Mouse (Mus musculus): ENCODE measurements around the gene Ubb.

Gene Ubb

DNA sequence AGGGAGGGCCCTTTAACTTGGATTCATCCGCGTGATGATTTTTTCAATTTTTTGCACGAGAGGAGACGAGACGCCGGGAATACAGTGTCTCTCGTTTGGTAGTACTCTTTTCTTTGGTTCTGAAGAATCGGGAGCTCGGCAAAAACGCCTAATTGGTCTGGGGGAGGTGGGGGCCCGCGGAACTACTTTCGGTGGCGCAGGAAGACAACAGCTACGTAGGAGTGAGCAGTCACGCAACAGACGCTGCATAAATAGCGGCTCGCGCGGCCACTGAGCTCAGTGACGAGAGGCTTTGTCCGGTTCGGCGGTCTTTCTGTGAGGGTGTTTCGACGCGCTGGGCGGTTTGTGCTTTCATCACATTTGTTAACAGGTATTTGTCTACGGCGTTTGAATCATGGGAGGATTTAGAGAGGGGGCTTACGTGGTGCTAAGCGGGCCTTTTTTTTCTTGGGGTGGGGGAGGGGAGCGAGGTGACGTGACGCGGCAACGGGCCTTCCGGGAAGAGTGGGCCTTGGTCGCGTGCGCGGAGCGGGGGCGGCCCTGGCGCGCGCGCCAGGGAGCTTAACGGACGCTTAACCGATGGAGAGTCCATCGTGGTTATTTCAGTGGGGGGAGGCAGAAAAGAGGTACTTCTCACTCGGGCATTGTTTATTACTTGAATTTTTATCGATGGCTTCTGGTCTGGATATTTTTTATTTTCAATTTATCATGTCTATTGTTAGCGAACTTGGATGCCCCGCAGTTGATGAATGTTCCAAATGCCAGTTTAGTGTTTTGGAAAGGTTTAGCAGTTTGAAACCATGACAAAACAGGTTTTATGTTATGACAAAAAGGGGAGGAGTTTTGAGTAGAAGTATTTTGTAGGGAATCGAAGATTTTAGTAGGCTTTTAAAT, 502 bp downstream of the Ubb start:
- DNase-seq = peak; percentile 94

DNA sequence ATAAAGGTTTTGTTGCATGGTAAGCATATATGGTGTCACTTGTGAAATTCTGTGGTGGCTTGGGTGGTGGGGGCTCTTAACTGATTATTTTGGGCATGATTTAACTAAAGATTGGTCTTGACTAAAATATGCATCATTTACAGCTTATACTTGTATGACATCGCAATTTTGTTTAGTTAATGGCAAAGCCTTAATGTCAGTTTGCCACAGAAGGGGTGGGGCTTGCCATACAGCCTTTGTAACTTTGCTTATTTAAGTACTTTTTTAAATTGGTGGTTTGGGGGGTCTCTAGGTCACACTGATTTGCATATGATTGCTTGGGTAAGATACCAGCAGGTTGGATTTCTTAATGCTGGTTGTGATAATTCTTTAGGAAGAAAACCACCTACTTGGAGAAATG, 2.2 kb downstream of the Ubb start:
- no peak for DNase-seq

DNA sequence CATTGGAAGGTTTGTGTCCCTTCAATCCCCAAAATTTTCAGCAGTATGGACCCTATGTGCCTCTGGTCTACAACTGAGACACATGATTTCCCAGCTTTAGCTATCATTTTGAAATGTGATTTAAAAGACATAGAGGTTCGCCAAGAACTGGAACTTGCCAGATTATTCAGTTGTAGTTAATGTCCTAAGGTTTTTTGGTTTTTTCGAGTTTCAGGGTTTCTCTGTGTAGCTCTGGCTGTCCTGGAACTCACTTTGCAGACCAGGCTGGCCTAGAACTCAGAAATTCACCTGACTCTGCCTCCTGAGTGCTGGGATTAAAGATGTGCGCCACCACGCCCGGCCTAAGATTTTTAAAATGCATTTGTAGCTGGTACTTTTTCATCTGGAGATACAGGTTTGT, 2.7 kb downstream of the Ubb start:
- DNase-seq = no peak

DNA sequence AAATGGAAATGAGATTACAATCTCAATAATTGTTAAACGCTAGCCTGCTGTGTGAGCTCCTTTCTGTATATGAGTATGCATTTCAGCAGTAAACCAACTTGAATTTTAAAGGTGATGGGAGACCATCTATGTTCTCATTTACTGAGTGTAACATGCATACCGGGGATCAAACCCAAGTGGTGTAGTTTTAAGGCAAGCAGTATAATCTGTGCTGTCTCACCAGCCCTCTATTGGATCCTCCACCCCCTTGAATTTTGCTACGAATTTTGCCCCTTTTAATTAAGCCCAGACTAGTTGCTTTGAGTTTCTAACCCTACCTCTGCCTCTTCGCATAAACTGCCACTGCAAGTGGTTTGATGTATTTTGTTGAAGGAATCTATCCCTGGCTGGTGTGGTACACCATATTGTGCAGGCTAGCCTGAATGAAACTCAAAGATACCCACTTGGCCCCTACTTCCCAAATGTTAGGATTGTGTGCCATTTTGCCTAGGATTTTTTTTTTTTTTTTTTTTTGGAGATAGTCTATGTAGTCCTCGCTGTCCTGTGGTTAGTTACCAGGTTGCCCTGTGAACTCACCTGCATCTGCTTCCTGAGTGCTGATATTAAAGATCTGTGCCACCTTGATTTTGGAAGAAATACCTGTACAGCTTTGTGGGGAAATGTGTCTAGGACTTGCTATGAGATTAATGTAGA, 3.3 kb downstream of the Ubb start:
- DNase-seq = no peak

- no peak for DNase-seq
Measured at GRCm38 (mm10) chr11:62554934-62555517, 4.1 kb downstream of the Ubb start.

DNA sequence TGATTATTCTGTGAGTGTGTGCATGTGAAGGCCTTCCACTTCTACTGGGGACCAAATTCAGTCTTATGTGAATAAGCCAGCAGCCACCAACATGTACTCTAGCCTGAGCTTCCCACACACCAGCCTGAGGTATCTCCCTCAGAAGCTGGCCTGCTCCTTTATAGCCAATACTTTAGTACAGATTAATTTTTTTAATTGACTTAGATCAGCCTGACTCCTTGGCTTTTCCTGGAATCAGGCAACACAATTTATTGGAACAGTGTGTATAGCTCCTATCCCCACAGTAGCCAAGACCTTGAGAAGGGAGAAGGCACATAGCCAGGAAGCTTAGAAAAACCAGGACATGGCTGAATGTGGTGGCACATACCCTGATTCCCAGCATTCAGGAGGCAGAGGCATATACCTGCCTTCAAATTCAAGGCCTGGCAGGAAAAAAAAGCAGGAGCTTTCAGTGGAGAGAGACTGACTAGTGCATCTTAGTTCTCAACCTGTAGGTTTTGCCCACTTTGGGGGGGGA, 5.0 kb downstream of the Ubb start:
- DNase-seq = no peak

DNA sequence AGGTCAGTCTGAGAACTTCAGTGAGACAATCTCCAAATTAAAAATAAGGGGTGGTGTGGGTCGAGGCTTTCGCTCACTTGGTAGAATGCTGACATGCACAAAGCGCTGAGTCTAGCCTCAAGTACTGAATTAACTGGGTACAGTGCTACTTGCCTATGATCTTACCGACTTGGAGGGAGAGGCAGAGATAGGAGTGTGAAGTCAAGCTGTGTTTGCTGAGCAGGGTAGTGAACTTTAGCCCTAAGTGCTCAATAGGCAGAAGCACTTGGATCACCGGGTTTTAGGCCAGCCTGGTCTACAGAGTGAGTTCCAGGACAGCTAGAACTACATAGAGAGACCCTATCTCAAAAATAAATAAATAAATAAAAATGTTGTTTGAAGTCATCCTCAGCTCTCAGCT, 6.2 kb downstream of the Ubb start:
- no peak for DNase-seq

GRCm38 (mm10) chr11:62558152-62558551, 7.2 kb downstream of the Ubb start:
- DNase-seq = no peak

DNA sequence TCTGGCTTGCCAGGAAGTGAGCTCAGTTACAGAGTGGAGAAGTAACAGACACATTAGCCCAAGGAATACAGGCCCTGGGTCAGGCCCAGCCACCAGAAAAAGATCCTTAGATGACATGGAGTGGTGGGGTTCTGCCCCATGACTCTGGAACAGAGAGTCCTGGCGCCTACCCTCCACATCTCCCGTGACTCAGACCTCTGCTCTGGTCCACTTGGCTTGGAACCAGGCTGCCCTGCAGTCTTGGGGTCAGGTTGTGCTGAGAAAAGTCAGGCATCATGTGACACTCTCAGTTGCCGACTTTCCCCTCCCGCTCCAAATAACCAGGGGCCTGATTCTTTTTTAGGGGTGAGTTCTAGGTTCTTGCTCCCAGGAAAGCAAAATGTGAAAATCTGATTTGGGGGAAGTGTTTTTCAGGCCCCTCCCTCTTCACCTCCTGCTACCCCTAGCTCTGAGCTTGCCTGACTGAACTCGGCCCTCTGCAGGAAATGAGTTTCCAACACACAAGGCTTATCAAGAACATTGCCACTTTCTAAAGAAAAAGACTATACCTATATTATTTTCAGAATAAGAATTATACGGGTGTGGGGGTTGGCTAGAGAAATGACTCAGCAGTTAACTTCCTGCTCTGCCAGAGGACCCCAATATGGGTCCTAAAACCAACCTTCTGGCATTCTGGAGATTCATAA, 8.1 kb downstream of the Ubb start:
- peak; percentile 55 for DNase-seq

- no peak for DNase-seq
Measured at GRCm38 (mm10) chr11:62560463-62561016, 9.6 kb downstream of the Ubb start.

DNA sequence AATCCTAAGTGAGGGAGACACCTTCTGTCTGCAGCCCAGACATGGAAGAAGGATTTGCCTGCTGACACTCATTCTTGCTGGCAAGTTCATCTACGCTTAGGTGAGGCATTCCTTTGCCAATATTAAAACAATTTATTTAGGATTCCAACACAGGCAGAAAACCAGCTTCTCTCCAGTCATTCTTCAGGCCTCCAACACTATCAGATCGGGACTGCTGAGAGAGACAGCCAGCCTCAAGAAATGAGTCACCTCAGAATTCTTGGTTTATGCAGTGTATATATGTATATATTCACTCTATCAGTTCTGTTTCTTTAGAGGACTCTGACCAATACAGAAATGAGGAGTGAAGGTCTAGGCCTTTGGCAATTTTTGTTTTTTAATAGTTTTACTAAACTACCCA, 12.6 kb downstream of the Ubb start:
- no peak for DNase-seq

GRCm38 (mm10) chr11:62565747-62566146, 14.8 kb downstream of the Ubb start:
- DNase-seq = no peak

- DNase-seq = no peak
Measured at GRCm38 (mm10) chr11:62566211-62566610, 15.2 kb downstream of the Ubb start.

- no peak for DNase-seq
Measured at GRCm38 (mm10) chr11:62568300-62568699, 17.3 kb downstream of the Ubb start.

DNA sequence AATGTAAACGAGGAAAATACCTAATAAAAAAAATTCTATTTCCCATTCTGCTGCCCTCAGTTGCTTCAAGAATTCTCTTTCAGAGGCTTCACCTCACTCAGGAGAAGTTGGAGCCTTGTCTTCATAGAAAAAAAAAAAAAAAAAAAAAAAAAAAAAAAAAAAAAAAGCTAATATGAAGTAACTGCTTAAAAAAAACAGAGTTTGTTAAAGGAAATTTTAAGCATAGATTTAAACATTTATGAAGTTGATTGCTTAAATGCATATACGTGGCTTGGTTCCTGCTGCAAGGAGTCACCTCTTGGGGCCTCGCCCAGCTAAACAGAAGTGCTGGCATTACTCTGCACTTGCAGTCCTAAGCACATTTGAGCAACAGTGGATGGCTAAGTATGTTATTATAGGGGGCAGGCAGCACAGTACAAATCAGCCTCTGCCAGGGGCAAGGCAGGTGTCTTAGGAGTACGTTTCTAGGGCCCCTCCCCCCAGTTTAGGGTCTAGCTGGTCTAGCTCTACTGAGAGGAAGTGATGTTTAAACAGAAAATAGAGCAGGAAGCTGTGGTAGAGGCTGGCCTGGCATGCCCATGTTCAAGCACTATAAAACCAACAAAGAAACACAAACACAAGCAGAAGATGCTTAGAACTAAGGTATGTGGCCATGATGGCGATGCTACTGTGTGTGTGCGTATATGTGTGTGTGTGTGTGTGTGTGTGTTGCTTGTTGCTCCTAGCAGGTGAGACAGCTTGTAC, 23.2 kb downstream of the Ubb start, which contains the start of gene Trpv2:
Gene Trpv2, plus strand, starts transcription at position 528 of the 744 bp plus-strand sequence.
- no peak for DNase-seq

GRCm38 (mm10) chr11:62574703-62575085, 23.7 kb downstream of the Ubb start:
- no peak for DNase-seq

GRCm38 (mm10) chr11:62575297-62575658, 24.3 kb downstream of the Ubb start:
- DNase-seq = peak; percentile 95

DNA sequence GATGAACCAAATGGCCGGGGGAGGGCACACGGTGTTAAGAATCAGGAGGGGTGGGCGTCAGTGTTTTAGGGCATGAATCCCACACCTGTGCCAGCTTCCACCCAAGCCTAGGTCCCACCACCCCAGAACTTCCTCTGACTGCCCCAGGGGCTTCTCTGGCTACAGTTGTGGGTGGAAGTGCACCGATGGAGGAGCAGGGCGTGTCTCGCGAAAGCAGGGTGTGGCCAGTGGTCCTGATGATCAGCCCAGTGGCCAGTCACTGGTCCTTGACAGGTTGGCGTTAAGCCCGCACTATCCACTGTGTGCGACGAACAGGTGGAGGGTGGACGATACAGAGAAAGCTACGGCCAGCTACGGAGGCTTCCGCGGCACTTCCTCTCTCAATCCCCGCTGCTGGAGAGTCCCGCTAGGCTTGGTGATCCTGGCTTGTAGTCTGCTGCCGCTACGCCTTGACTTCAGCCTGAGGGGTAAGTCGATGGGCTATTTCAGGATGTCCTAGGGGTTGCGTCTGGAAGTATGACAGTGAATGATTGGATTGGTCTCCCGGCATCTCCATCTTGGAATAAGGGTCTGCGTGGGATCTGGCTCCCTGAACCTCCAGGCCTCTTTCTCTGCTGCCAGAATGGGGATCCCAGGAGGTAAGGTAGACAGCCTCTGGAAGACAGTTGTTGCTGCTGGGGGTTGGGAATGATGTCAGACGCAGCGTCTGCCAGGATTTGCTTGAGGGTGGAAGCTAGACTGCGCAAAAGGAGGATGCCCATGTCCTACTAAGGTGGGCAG, 24.9 kb downstream of the Ubb start:
- peak; percentile 62 for DNase-seq

DNA sequence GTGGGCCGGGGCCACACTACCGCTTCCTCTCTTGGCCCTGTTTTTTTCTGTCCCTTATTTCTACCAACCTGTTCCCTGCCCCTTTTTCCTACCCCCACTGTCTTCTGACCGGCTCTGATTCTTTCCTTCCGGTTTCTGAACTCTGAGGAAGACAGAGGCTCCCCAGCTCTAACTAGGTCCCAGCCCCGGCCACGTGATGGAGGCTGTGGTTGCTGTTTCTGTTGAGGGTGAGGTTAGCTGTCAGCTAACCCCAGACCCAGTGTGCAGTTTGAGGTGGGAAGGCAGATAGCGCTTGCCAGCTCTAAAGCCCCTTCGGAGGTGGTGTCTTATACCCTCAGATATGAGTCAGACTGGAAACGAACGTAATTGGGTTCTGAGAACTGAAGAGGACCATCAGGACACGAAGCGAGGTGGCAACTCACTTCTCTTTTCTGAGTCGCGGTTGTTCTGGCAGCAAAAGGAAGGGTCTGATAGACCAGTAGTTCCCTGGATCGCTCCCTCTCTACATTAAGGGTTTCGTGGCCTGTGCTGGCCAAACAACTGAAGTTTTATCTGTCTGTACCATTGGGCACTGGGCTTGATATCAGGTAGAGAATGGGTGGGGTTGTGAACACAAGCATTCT, 25.7 kb downstream of the Ubb start:
- DNase-seq = peak; percentile 69

DNA sequence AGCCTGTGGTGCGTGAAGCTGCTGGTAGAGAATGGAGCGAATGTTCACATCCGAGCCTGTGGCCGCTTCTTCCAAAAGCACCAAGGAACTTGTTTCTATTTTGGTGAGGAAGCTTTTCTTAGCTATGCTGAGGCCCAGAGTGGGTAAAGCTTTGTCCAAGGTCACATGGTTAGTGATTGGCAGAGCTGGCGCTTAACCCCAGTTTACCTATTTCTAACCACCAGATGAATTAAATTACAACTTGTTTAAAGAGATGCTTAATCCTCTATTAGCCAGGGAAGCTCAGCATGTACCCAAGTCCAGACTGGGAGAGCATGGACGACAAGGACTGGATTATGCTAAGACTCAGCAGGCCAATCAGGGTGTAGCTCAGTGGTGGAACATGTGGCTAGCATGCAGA, 32.1 kb downstream of the Ubb start:
- DNase-seq = no peak

Data from lung, postnatal 36 days (tissue).